Mouse (Mus musculus) lung, postnatal 0 days (tissue): ENCODE data around the gene Pgbd1. TPM values are rescaled to one million over a fixed set of nuclear protein-coding genes. Genes with fewer than 3 reads are reported as not detected.

Experiments used
- ATAC-seq: fragments of 200-750 bp; cut with Nextera tagmentation; 2 replicates; pipeline ENCODE4 v1.8.0; 2017; ENCODE audit warnings: moderate library complexity
- DNase-seq: peaks from one replicate; pipeline ENCODE4 v3.0.0-alpha.2; 2016; ENCODE audit warnings: low spot score
- H3K27ac ChIP-seq: fragments of 300-500 bp; sonication (generic); 2 replicates; pipeline ENCODE4 v1.5.1; 2014; ENCODE audit warnings: antibody characterized with exemption, mild to moderate bottlenecking, low read length, mixed read lengths
- H3K27me3 ChIP-seq: fragments of 300-500 bp; sonication (generic); replicated peaks from 2 replicates; pipeline ENCODE4 v1.6.1; 2014; ENCODE audit warnings: low read length, mixed read lengths; ENCODE audit not compliant: insufficient read depth
- H3K36me3 ChIP-seq: fragments of 300-500 bp; sonication (generic); 2 replicates; pipeline ENCODE4 v1.6.1; 2014; ENCODE audit warnings: low read length, mixed read lengths; ENCODE audit not compliant: insufficient read depth
- H3K4me1 ChIP-seq: fragments of 300-500 bp; sonication (generic); 2 replicates; pipeline ENCODE4 v1.6.1; 2014; ENCODE audit warnings: antibody characterized with exemption, low read depth, low read length, mixed read lengths; ENCODE audit not compliant: insufficient read depth
- H3K4me2 ChIP-seq: fragments of 300-500 bp; sonication (generic); replicated peaks from 2 replicates; pipeline ENCODE4 v1.6.1; 2014; ENCODE audit warnings: low read depth, mild to moderate bottlenecking, low read length, moderate library complexity, mixed read lengths
- H3K4me3 ChIP-seq: fragments of 300-500 bp; sonication (generic); 2 replicates; pipeline ENCODE4 v1.5.1; 2014; ENCODE audit warnings: low read depth, low read length
- H3K9ac ChIP-seq: fragments of 300-500 bp; sonication (generic); replicated peaks from 2 replicates; pipeline ENCODE4 v1.6.1; 2014; ENCODE audit warnings: low read depth, mild to moderate bottlenecking
- H3K9me3 ChIP-seq: fragments of 300-500 bp; sonication (generic); 2 replicates; pipeline ENCODE4 v1.6.1; 2016; ENCODE audit warnings: low read length, mixed read lengths
- CTCF ChIP-seq: IDR thresholded peaks from 2 replicates; pipeline ENCODE4 v1.5.1; 2016; ENCODE audit warnings: antibody characterized with exemption, mild to moderate bottlenecking
- EP300 ChIP-seq: IDR thresholded peaks from 2 replicates; pipeline ENCODE4 v1.6.1; 2016; ENCODE audit warnings: antibody characterized with exemption, mild to moderate bottlenecking, control low read depth
- WGBS: fragments of 180-500 bp; shearing (Covaris S2); extraction: QIAGEN DNeasy Blood & Tissue Kit; methylation state at CpG from one replicate; pipeline ENCODE4 v1.1.7; 2014; 5-methylcytosine and 5-hydroxymethylcytosine counted together
- microRNA counts: library from miRNA; unstranded; fragments of <30 nt; microRNA quantifications from one replicate; lab custom pipeline; 2015
- microRNA-seq: library from miRNA; unstranded; fragments of <30 nt; microRNA quantifications from one replicate; pipeline ENCODE4, GENCODE M21; 2016
- polyA plus RNA-seq: library from polyadenylated mRNA; unstranded; fragments of >200 nt; fragmentation: Nextera tagmentation; extraction: Ambion mirVana; gene quantifications from 2 replicates; pipeline ENCODE4 v1.2.1, GENCODE M21; 2015

The Pgbd1 gene
- polyA plus RNA-seq, 1 experiment from 2014 or later, result 0.87 TPM

GRCm38 (mm10) chr13:21377773-21378172, 63.1 kb downstream of the Pgbd1 start:
- DNase-seq (no peak), ATAC-seq (no peak)
- 81% methylated on average over 2 of the region's 2 CpGs for WGBS
- H3K9ac ChIP-seq, result no peak overlapping the region
- no peaks in the 10 kb centered on the region for H3K9me3 ChIP-seq
- H3K4me1 ChIP-seq, result no peaks in the 10 kb centered on the region
- no peak overlapping the region for H3K4me3 ChIP-seq
- H3K27ac ChIP-seq, result no peak overlapping the region
- no peaks in the 10 kb centered on the region for H3K27me3 ChIP-seq
- H3K36me3 ChIP-seq, result no peaks in the 10 kb centered on the region
- TF ChIP-seq EP300 (no peak), CTCF (no peak)
- no peak overlapping the region for H3K4me2 ChIP-seq

GRCm38 (mm10) chr13:21372700-21373099, 68.2 kb downstream of the Pgbd1 start:
- 82% methylated on average over 2 of the region's 2 CpGs for WGBS
- Histone ChIP-seq H3K4me3 (no peak overlapping the region), H3K4me1 (no peaks in the 10 kb centered on the region), H3K27ac (no peak overlapping the region), H3K9ac (no peak overlapping the region), H3K36me3 (peaks cover 5% of the 10 kb centered on the region; the same call in 1 of the 2 replicates), H3K27me3 (no peaks in the 10 kb centered on the region), H3K4me2 (no peak overlapping the region), H3K9me3 (no peaks in the 10 kb centered on the region)
- no peak for ATAC-seq
- no peak for TF ChIP-seq CTCF
- no peak for TF ChIP-seq EP300
- no peak for DNase-seq

MicroRNAs encoded within 50 kb of the gene (microRNA counts, 519-probe panel; counts per million panel counts)
- not detected for microRNA mmu-miR-1896 (lab: Ali Mortazavi, UCI)

Small RNAs within 50 kb of the gene (microRNA-seq; reads per million reads assigned to microRNA genes)
- gene Mir1896, result not detected
- gene Mir6942, result not detected

Other genes starting within 250 kb of the Pgbd1 start
- gene Gpx5, start 148.3 kb downstream of the Pgbd1 start, polyA plus RNA-seq, result not detected in 2 replicates
- 0.21 and 0.27 TPM in 2 replicates for gene Gpx6, start 128.9 kb downstream of the Pgbd1 start, polyA plus RNA-seq
- not detected in 2 replicates for gene Olfr1367, start 94.1 kb downstream of the Pgbd1 start, polyA plus RNA-seq
- gene Zscan12, start 78.2 kb downstream of the Pgbd1 start, polyA plus RNA-seq, result 6.4 and 6.8 TPM in 2 replicates
- gene Zkscan3, start 38.3 kb downstream of the Pgbd1 start, polyA plus RNA-seq, result 46.3 and 54.3 TPM in 2 replicates
- gene Zscan26, start 12.7 kb upstream of the Pgbd1 start, polyA plus RNA-seq, result 30.2 and 33.0 TPM in 2 replicates
- gene Nkapl, start 27.5 kb upstream of the Pgbd1 start, polyA plus RNA-seq, result 9.1 and 10.5 TPM in 2 replicates
- 5.1 and 5.2 TPM in 2 replicates for gene Zkscan4, start 37.8 kb upstream of the Pgbd1 start, polyA plus RNA-seq
- not detected in 2 replicates for gene Gm10065, start 38.4 kb upstream of the Pgbd1 start, polyA plus RNA-seq
- 0.31 and 0.39 TPM in 2 replicates for gene AK157302, start 54.2 kb upstream of the Pgbd1 start, polyA plus RNA-seq
- gene Gm11273, start 60.4 kb upstream of the Pgbd1 start, polyA plus RNA-seq, result 3.3 and 5.8 TPM in 2 replicates
- 3.1 and 3.4 TPM in 2 replicates for gene Zkscan8, start 90.1 kb upstream of the Pgbd1 start, polyA plus RNA-seq
- 0.06 TPM in 1 of 2 replicates, not detected in the other for gene Olfr1366, start 101.8 kb upstream of the Pgbd1 start, polyA plus RNA-seq
- gene Olfr1535, start 118.8 kb upstream of the Pgbd1 start, polyA plus RNA-seq, result 0.05 TPM in 1 of 2 replicates, not detected in the other
- not detected in 2 replicates for gene Olfr1364, start 140.7 kb upstream of the Pgbd1 start, polyA plus RNA-seq
- not detected in 2 replicates for gene Olfr1362, start 173.0 kb upstream of the Pgbd1 start, polyA plus RNA-seq
- gene Olfr11, start 201.5 kb upstream of the Pgbd1 start, polyA plus RNA-seq, result not detected in 2 replicates
- gene Olfr1361, start 222.3 kb upstream of the Pgbd1 start, polyA plus RNA-seq, result not detected in 2 replicates
- gene Olfr1360, start 236.3 kb upstream of the Pgbd1 start, polyA plus RNA-seq, result not detected in 2 replicates